20 mouse cellular contexts compared by ENCODE assay signal in the genomic region with DNA sequence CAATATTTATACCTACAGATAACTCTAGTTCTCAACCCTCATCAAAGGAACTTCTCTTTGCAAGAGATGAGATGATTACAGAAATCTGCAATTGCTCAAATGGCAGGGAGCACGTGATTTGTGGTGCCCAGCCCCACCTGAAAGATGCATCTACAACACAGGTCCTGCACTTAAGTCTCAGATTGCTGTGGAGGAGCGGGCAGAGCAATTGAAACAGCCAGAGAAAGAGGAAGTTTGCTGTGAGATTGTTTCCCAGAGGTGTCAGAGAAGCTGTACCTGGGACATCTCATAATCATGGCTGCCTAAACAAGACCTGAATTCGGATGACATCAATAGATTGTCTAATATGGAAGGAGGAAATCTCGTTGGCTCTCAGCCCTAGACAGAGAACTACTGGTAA.
DNase-seq lines count a peak whose midpoint lies in the region; ATAC-seq lines count a peak whose summit lies in the region.
"Had no signal": no experiment of that assay in that cellular context is flagged by ENCODE, and none has a peak within 500 bp of the region (broad histone marks: within the 10 kb centered on the region; RNA-seq: fewer than 3 reads in every experiment).

No protein-coding gene starts in this region.

- ATAC-seq in CD4-positive, CD25-positive, alpha-beta regulatory T cell, adult 4 months = peak; percentile 48
- ATAC-seq in inflammation-experienced regulatory T-cells, adult 6 months = peak; percentile 38
- ATAC-seq in neutrophil, adult 5-6 weeks (ENCODE audit: extremely low read depth, insufficient number of reproducible peaks, low FRiP score, poor library complexity, severe bottlenecking) = peak; percentile 43; the same call in 1 of the 2 replicates
- ATAC-seq: forebrain, embryonic 15.5 days; hindbrain, postnatal 0 days; Patski had no signal

- intact Hi-C loops in heart, postnatal 25 days (cut with DNase I) = no loop called here

- DNase-seq in B cell, adult 2 months = peak; percentile 40 to 43
- DNase-seq in gastrocnemius, postnatal 25 days = no peak
- DNase-seq in embryo, embryonic 10 days (ENCODE audit: low spot score) = no peak
- no peak for DNase-seq in heart, postnatal 25 days (ENCODE audit: low spot score)
- no peak for DNase-seq in thymus, postnatal 14 days
- DNase-seq: adrenal gland, postnatal 10 days; adrenal gland, postnatal 36 days; cerebellum, adult 18-20 months; cerebellum, adult 9-10 months; cerebellum, postnatal 14 days; embryo, embryonic 11 days; heart, adult 18-20 months; heart, postnatal 10 days; heart, postnatal 4 days had no signal

Comparison
In these comparisons a context has a peak if more than half of its experiments do, and no peak if none do; other contexts are left out.
1. DNase-seq: peak in B cell, adult 2 months (2 of 2); none in gastrocnemius, postnatal 25 days (single experiment), embryo, embryonic 10 days (single experiment), heart, postnatal 25 days (single experiment) and thymus, postnatal 14 days (single experiment).
2. Peak in every context shown above with its lines, with median percentiles within 50 percentile points of each other: ATAC-seq.